In genomic region chr7:24486654-24487130, GRCm38 (mm10) we compare ENCODE assay signal across 13 mouse cellular contexts. TPM values are rescaled to one million over a fixed set of nuclear protein-coding genes. Genes with fewer than 3 reads are reported as not detected.
DNase-seq lines count a peak whose midpoint lies in the region; ATAC-seq and TF ChIP-seq lines count a peak whose summit lies in the region.
"Had no signal": no experiment of that assay in that cellular context is flagged by ENCODE, and none has a peak within 500 bp of the region (broad histone marks: within the 10 kb centered on the region; RNA-seq: fewer than 3 reads in every experiment).

No protein-coding gene starts in this region.

- 42% methylated on average over 9 of the region's 9 CpGs for WGBS in stomach, embryonic 14.5 days
- WGBS in stomach, postnatal 0 days: 62% methylated on average over 9 of the region's 9 CpGs
- WGBS in midbrain, embryonic 14.5 days: 27% methylated on average over 9 of the region's 9 CpGs

- H3K4me3 ChIP-seq in stomach, embryonic 14.5 days (ENCODE audit: low read depth, low read length): no peak overlapping the region
- H3K4me3 ChIP-seq in stomach, postnatal 0 days (ENCODE audit: low read depth, low read length): no peak overlapping the region
- peak overlapping the region; percentile 26 for H3K4me3 ChIP-seq in midbrain, embryonic 14.5 days (replicated peaks; ENCODE audit: low read depth, low read length)
- H3K4me3 ChIP-seq: limb, embryonic 13.5 days had no signal

- DNase-seq in cerebellum, postnatal 10 days: peak; percentile 58 to 62
- DNase-seq in cerebellum, adult 8-10 months: no peak
- DNase-seq in stomach, postnatal 0 days (ENCODE audit: low spot score): no peak
- DNase-seq in midbrain, embryonic 14.5 days: peak; percentile 53
- no peak for DNase-seq in adrenal gland, postnatal 10 days
- DNase-seq in spleen, postnatal 36 days (ENCODE audit: low spot score in 2 of 2): no peak

- H3K27ac ChIP-seq in stomach, embryonic 14.5 days (ENCODE audit: low read length): peak overlapping the region; percentile 59; the same call in 1 of the 2 replicates
- no peak overlapping the region for H3K27ac ChIP-seq in stomach, postnatal 0 days (replicated peaks)
- peak overlapping the region; percentile 74 for H3K27ac ChIP-seq in midbrain, embryonic 14.5 days (replicated peaks; ENCODE audit: low read depth, low read length)
- H3K27ac ChIP-seq: limb, embryonic 13.5 days had no signal

- H3K4me2 ChIP-seq in stomach, embryonic 14.5 days (replicated peaks; ENCODE audit: low read depth, low read length): no peak overlapping the region
- H3K4me2 ChIP-seq in stomach, postnatal 0 days (replicated peaks; ENCODE audit: low read depth): no peak overlapping the region
- peak overlapping the region; percentile 56 for H3K4me2 ChIP-seq in midbrain, embryonic 14.5 days (ENCODE audit: low read length)
- H3K4me2 ChIP-seq: limb, embryonic 13.5 days had no signal

- no peaks in the 10 kb centered on the region for H3K9me3 ChIP-seq in stomach, embryonic 14.5 days (ENCODE audit: control insufficient read depth, low read depth, low read length)
- H3K9me3 ChIP-seq in stomach, postnatal 0 days (ENCODE audit: control insufficient read depth, low read length): no peaks in the 10 kb centered on the region
- no peaks in the 10 kb centered on the region for H3K9me3 ChIP-seq in midbrain, embryonic 14.5 days (ENCODE audit: control insufficient read depth, low read length)
- H3K9me3 ChIP-seq: limb, embryonic 13.5 days had no signal

- no peak overlapping the region for H3K9ac ChIP-seq in stomach, embryonic 14.5 days (replicated peaks; ENCODE audit: low read depth, low read length)
- H3K9ac ChIP-seq in stomach, postnatal 0 days (ENCODE audit: low read length): no peak overlapping the region
- H3K9ac ChIP-seq in midbrain, embryonic 14.5 days (replicated peaks; ENCODE audit: low read length): peak overlapping the region; percentile 55
- H3K9ac ChIP-seq: limb, embryonic 13.5 days had no signal

- TF ChIP-seq EP300 in stomach, postnatal 0 days (optimal IDR thresholded peaks at IDR 0.05): no peak

- TF ChIP-seq CTCF in stomach, postnatal 0 days (IDR thresholded peaks at IDR 0.05; ENCODE audit: low read depth): no peak

- no peaks in the 10 kb centered on the region for H3K4me1 ChIP-seq in stomach, embryonic 14.5 days (ENCODE audit: control insufficient read depth, insufficient read depth, low read length)
- no peaks in the 10 kb centered on the region for H3K4me1 ChIP-seq in stomach, postnatal 0 days (replicated peaks; ENCODE audit: control insufficient read depth, insufficient read depth)
- H3K4me1 ChIP-seq in midbrain, embryonic 14.5 days (ENCODE audit: control insufficient read depth, insufficient read depth, low read length): peaks cover 47% of the 10 kb centered on the region

- H3K36me3 ChIP-seq in stomach, embryonic 14.5 days (ENCODE audit: control insufficient read depth, insufficient read depth, low read length): no peaks in the 10 kb centered on the region
- no peaks in the 10 kb centered on the region for H3K36me3 ChIP-seq in stomach, postnatal 0 days (ENCODE audit: control insufficient read depth, insufficient read depth, low read length)
- peaks cover 7% of the 10 kb centered on the region; the same call in 1 of the 2 replicates for H3K36me3 ChIP-seq in midbrain, embryonic 14.5 days (ENCODE audit: control insufficient read depth, insufficient read depth, low read length)
- H3K36me3 ChIP-seq: limb, embryonic 13.5 days had no signal

- peak; percentile 38; the same call in 1 of the 2 replicates for ATAC-seq in stomach, embryonic 14.5 days (ENCODE audit: insufficient number of reproducible peaks, insufficient read depth, low FRiP score, low read depth)
- ATAC-seq in stomach, postnatal 0 days (ENCODE audit: low FRiP score, low TSS enrichment): no peak
- peak; percentile 19; the same call in 1 of the 2 replicates for ATAC-seq in midbrain, embryonic 14.5 days (ENCODE audit: low FRiP score, low TSS enrichment)
- no peak for ATAC-seq in monocyte, adult 5-6 weeks (replicated peaks; ENCODE audit: insufficient number of reproducible peaks, low FRiP score, low TSS enrichment, poor library complexity, severe bottlenecking)

- H3K27me3 ChIP-seq in stomach, embryonic 14.5 days (ENCODE audit: control insufficient read depth, insufficient read depth, low read length): no peaks in the 10 kb centered on the region
- no peaks in the 10 kb centered on the region for H3K27me3 ChIP-seq in stomach, postnatal 0 days (ENCODE audit: control insufficient read depth, insufficient read depth, low read length)
- H3K27me3 ChIP-seq in midbrain, embryonic 14.5 days (ENCODE audit: control insufficient read depth, insufficient read depth, low read length): no peaks in the 10 kb centered on the region

RNA-seq across cellular contexts. Expression of gene Cadm4, which starts 4.9 kb away (rescaled TPM):
- 1.4 and 1.5 TPM in 2 replicates for polyA plus RNA-seq in stomach, embryonic 14.5 days (2014; fragmentation: Nextera tagmentation; extraction: Ambion mirVana)
- polyA plus RNA-seq in stomach, postnatal 0 days (2015; fragmentation: Nextera tagmentation; extraction: Ambion mirVana): 3.4 and 4.5 TPM in 2 replicates
- polyA plus RNA-seq in midbrain, embryonic 14.5 days (2014; fragmentation: Nextera tagmentation; extraction: Ambion mirVana): 26.2 and 63.4 TPM in 2 replicates
- total RNA-seq in adrenal gland, postnatal 10 days (2021): 1 to 10 TPM; 6.4 to 8.6 TPM
- not detected in 3 replicates for total RNA-seq in monocyte, adult 5-6 weeks (2017)
- total RNA-seq: common myeloid progenitor, adult 5-6 weeks; megakaryocyte progenitor cell, adult 5-6 weeks had no signal

RNA-seq across cellular contexts. Expression of gene Zfp428, which starts 20.1 kb away (rescaled TPM):
- polyA plus RNA-seq in stomach, embryonic 14.5 days (2014; fragmentation: Nextera tagmentation; extraction: Ambion mirVana): 28.5 and 30.9 TPM in 2 replicates
- polyA plus RNA-seq in stomach, postnatal 0 days (2015; fragmentation: Nextera tagmentation; extraction: Ambion mirVana): 13.6 and 15.8 TPM in 2 replicates
- 216 and 303 TPM in 2 replicates for polyA plus RNA-seq in midbrain, embryonic 14.5 days (2014; fragmentation: Nextera tagmentation; extraction: Ambion mirVana)
- total RNA-seq in adrenal gland, postnatal 10 days (2021): 1 to 10 TPM; 6.0 to 9.1 TPM
- total RNA-seq in monocyte, adult 5-6 weeks (2017): 0.95 TPM in 1 of 3 replicates, not detected in the others

RNA-seq across cellular contexts. Expression of gene Plaur, which starts 24.4 kb away (rescaled TPM):
- 12.6 and 14.7 TPM in 2 replicates for polyA plus RNA-seq in stomach, embryonic 14.5 days (2014; fragmentation: Nextera tagmentation; extraction: Ambion mirVana)
- 26.8 and 28.8 TPM in 2 replicates for polyA plus RNA-seq in stomach, postnatal 0 days (2015; fragmentation: Nextera tagmentation; extraction: Ambion mirVana)
- polyA plus RNA-seq in midbrain, embryonic 14.5 days (2014; fragmentation: Nextera tagmentation; extraction: Ambion mirVana): 1.1 and 2.6 TPM in 2 replicates
- 1 to 10 TPM; 6.7 to 9.4 TPM for total RNA-seq in adrenal gland, postnatal 10 days (2021)
- 286 to 300 TPM (median 297 TPM) in 3 replicates for total RNA-seq in monocyte, adult 5-6 weeks (2017)

RNA-seq across cellular contexts. Expression of gene AC161166.1, which starts 25.6 kb away (rescaled TPM):
- 0.21 and 0.29 TPM in 2 replicates for polyA plus RNA-seq in stomach, embryonic 14.5 days (2014; fragmentation: Nextera tagmentation; extraction: Ambion mirVana)
- polyA plus RNA-seq in stomach, postnatal 0 days (2015; fragmentation: Nextera tagmentation; extraction: Ambion mirVana): 0.07 and 0.10 TPM in 2 replicates
- 0.93 and 1.8 TPM in 2 replicates for polyA plus RNA-seq in midbrain, embryonic 14.5 days (2014; fragmentation: Nextera tagmentation; extraction: Ambion mirVana)
- not detected for total RNA-seq in adrenal gland, postnatal 10 days (2021)
- total RNA-seq in monocyte, adult 5-6 weeks (2017): 1.1 TPM in 1 of 3 replicates, not detected in the others
- total RNA-seq: common myeloid progenitor, adult 5-6 weeks; megakaryocyte progenitor cell, adult 5-6 weeks had no signal
- polyA plus RNA-seq: small intestine, adult 2 months had no signal

RNA-seq across cellular contexts. Expression of gene Irgc1, which starts 34.6 kb away (rescaled TPM):
- polyA plus RNA-seq in stomach, embryonic 14.5 days (2014; fragmentation: Nextera tagmentation; extraction: Ambion mirVana): not detected in 2 replicates
- 0.05 and 0.10 TPM in 2 replicates for polyA plus RNA-seq in stomach, postnatal 0 days (2015; fragmentation: Nextera tagmentation; extraction: Ambion mirVana)
- not detected in 2 replicates for polyA plus RNA-seq in midbrain, embryonic 14.5 days (2014; fragmentation: Nextera tagmentation; extraction: Ambion mirVana)
- under 1 TPM in 1 of 2 experiments, not detected in 1; 0.27 TPM for total RNA-seq in adrenal gland, postnatal 10 days (2021)
- 1.7 TPM in 1 of 3 replicates, not detected in the others for total RNA-seq in monocyte, adult 5-6 weeks (2017)
- total RNA-seq: common myeloid progenitor, adult 5-6 weeks had no signal
- polyA plus RNA-seq: intestine, embryonic 14.5 days; limb, embryonic 13.5 days had no signal

Comparison
In these comparisons a context has a peak if more than half of its experiments do, and no peak if none do; other contexts are left out.
1. DNase-seq: peak in cerebellum, postnatal 10 days (2 of 2) and midbrain, embryonic 14.5 days (single experiment); none in cerebellum, adult 8-10 months (single experiment), stomach, postnatal 0 days (single experiment), adrenal gland, postnatal 10 days (single experiment) and spleen, postnatal 36 days (0 of 2).
2. ATAC-seq: peak in stomach, embryonic 14.5 days (single experiment) and midbrain, embryonic 14.5 days (single experiment); none in stomach, postnatal 0 days (single experiment) and monocyte, adult 5-6 weeks (single experiment).